Mouse (Mus musculus) gastrocnemius, postnatal 25 days (tissue): Measurements from ENCODE around the gene Ifrd1. TPM values are rescaled to one million over a fixed set of nuclear protein-coding genes. Genes with fewer than 3 reads are reported as not detected.
"Not testable (repeated sequence)": the region's sequence is repeated elsewhere in the genome, so short reads cannot be mapped to it uniquely, and the experiment has no call there.

Source experiments
- DNase-seq: peaks from one replicate; pipeline ENCODE4 v3.0.0; 2022
- long read RNA-seq, 2 experiments: library from polyadenylated mRNA; stranded (forward); transcript quantifications; one replicate each; pipeline ENCODE4 v2.0.0; 2021
- total RNA-seq, 2 experiments: library from RNA; stranded (reverse); gene quantifications; 1 replicate in 1 of 2; 2 replicates in 1 of 2; pipeline ENCODE4 v1.2.3; 2021

Gene Ifrd1
- total RNA-seq: 100 to 1,000 TPM in 1 of 2 experiments, 10 to 100 TPM in 1; 67.1 to 121 TPM
- long read RNA-seq, experiment 1, transcript Ifrd1-201 (12 exons, 3,378 nt): major isoform, 39 of 52 reads
- long read RNA-seq, experiment 1, partial matches to known transcripts: 6 of 52 reads
- long read RNA-seq, experiment 1, other reads (novel, unspliced or antisense): 6 of 52 reads
- long read RNA-seq, experiment 2, transcript Ifrd1-201 (12 exons, 3,378 nt): major isoform, 51 of 56 reads
- long read RNA-seq, experiment 2, partial matches to known transcripts: 1 of 56 reads
- long read RNA-seq, experiment 2, other reads (novel, unspliced or antisense): 3 of 56 reads

GRCm38 (mm10) chr12:40248454-40249180 is at the start of gene Ifrd1:
Gene Ifrd1, minus strand, starts transcription at chr12:40248504.
- no peak for DNase-seq

GRCm38 (mm10) chr12:40286539-40286938 is 38.2 kb upstream of the Ifrd1 start:
- DNase-seq: no peak

DNA sequence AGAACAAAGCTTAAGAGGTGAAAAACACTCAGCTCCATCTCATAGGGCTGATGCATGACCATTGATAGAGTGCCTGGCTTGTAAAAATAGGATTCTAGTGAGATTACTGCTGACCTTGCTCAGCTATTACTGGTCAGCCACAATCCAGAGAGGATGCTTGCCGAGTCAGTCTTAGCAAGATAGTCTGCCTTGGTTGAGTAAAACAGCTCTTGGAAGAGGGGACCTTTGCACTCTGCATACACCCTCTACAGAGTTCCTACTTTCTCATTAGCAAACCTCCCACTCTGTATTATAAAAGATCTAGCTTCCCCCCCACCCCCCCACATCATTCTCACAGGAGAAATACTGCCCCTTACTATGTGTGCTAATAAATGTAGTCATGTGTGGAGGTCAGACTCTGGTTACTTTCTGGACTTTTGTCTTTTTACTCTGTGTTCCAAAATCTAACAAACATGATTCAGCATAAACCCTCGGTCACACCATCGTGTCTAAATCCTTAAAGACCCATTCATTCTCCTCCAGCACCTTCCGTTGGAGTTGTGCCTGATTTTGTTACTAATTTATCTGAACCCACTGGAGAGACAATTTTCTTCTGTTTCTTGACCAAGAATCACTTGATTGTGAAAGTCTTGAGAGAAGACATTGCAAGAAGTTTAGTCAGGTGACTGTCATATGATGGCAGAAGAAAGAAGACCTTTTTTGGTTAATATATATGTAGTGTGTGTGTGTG is 32.5 kb upstream of the Ifrd1 start:
- DNase-seq: no peak

DNA sequence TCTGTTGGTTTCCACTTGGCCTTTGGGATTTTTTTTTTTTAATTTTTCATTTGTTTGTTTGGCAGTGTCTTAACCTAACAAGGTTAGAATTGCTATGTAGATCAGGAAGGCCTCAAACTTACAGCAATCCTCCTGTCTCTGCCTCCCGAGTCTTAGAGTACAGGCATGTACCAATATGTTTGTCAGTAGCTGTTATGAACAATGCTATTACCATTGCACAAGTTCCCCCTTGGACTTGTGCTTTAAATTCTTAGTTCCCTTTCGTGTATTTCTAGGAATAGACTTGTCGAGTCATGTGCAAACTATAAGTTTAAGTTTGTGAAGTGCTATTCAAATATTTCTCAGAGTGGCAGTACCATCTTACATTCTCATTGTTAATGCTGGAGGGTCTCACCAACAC is 29.3 kb upstream of the Ifrd1 start:
- no peak for DNase-seq

GRCm38 (mm10) chr12:40274931-40275330 is 26.6 kb upstream of the Ifrd1 start:
- DNase-seq: no peak

DNA sequence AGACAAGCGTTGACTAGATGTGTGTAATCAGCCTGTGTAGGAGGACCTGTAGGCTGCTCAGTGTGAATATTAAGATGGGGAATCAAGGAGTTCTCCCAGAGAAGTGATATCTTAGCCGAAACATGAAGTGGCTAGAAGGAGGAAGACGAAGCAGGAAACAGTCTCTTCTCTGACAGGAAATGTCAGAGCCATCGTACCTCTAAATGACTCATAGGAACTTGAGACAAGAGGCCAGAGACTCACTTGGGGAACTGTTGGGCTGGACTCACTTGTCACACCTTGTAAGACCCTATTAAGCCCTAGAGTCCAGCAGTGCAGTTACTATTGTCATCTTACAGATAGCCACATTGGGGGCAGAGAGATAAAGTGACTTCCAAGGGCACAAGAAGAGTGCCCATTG is 25.0 kb upstream of the Ifrd1 start:
- DNase-seq: no peak

GRCm38 (mm10) chr12:40272710-40273109 is 24.4 kb upstream of the Ifrd1 start:
- no peak for DNase-seq

- DNase-seq: no peak
Observed at GRCm38 (mm10) chr12:40268313-40268712, 20.0 kb upstream of the Ifrd1 start.

DNA sequence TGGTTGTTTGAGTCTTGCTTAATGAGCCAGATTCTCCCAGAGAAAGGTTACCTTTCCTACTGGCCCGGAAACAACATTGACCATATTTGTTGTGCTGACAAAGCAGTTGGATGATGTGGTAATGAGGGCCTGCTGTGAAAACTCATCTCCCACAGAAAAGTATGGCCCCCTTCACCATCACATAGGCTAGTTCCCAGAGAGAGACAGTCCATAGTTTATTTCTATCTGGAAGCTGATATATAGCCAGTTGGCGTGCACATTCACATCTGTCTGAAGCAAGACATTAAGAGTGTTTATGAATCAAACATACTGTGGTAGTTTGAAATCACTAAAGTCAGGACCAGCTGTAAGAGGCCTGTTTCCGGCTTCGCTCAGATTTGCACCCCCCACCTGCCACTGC is 15.4 kb upstream of the Ifrd1 start:
- no peak for DNase-seq

- DNase-seq: no peak
Observed at GRCm38 (mm10) chr12:40263006-40263405, 14.7 kb upstream of the Ifrd1 start.

- DNase-seq: no peak
Observed at GRCm38 (mm10) chr12:40258462-40259000, 10.2 kb upstream of the Ifrd1 start.

GRCm38 (mm10) chr12:40257226-40257625 is 8.9 kb upstream of the Ifrd1 start:
- DNase-seq: peak; percentile 50

- no peak for DNase-seq
Observed at GRCm38 (mm10) chr12:40256543-40256942, 8.2 kb upstream of the Ifrd1 start.

- no peak for DNase-seq
Observed at GRCm38 (mm10) chr12:40256033-40256432, 7.7 kb upstream of the Ifrd1 start.

DNA sequence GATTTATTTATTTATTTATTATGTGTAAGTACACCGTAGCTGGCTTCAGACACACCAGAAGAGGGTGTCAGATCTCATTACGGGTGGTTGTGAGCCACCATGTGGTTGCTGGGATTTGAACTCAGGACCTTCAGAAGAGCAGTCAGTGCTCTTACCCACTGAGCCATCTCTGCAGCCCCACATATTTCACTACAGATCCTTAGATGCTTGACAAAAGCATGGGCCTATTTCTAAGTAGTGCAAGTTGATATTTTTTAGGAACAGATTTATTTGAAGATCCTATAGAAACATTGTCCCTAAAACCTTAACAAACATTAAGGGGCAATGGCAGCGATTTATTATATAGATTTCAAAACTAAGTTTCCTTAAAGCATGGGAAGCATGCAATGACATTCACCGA is 7.0 kb upstream of the Ifrd1 start:
- DNase-seq: not testable (repeated sequence)

DNA sequence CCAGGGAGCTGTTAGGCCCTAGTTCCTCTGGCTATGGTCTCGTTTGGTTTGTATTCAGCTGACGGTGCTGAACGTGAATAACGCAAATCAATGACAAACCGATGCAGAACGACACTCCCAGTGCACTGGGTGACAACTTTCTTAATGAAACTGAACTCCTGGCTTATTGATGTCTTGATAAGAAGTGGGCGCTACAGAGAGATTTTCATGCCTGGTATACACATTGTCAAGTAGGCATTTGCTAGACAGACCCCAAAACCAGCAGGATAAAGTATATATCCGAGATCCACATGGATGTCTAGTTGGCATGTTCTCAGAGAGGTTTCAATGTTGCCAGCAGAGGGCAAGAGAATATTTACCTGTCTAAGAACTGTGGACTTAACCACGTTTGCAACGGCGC is 6.4 kb upstream of the Ifrd1 start:
- no peak for DNase-seq

GRCm38 (mm10) chr12:40253241-40253640 is 4.9 kb upstream of the Ifrd1 start:
- DNase-seq: no peak

- DNase-seq: no peak
Observed at GRCm38 (mm10) chr12:40250256-40250655, 2.0 kb upstream of the Ifrd1 start.

GRCm38 (mm10) chr12:40247976-40248375 is 328 bp downstream of the Ifrd1 start:
- no peak for DNase-seq

DNA sequence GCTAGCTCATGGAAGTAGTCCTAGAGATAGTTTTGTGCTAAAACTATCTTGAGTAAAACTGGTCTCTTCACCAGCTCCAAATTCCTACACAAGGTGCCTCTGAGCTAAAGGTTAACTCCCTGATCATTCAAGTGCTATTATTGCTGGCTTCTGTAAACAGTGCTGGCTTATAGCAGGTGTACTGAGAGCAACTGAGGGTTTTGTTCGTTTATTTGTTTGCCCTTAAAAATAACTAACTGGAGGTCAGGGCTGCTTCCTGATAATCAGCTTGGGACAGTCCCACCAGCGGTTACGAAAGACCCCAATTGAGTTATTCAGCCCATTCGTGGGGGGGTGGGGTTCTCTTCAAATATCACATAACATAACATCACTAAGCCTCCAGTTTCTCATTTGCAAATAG is 920 bp downstream of the Ifrd1 start:
- DNase-seq: no peak

DNA sequence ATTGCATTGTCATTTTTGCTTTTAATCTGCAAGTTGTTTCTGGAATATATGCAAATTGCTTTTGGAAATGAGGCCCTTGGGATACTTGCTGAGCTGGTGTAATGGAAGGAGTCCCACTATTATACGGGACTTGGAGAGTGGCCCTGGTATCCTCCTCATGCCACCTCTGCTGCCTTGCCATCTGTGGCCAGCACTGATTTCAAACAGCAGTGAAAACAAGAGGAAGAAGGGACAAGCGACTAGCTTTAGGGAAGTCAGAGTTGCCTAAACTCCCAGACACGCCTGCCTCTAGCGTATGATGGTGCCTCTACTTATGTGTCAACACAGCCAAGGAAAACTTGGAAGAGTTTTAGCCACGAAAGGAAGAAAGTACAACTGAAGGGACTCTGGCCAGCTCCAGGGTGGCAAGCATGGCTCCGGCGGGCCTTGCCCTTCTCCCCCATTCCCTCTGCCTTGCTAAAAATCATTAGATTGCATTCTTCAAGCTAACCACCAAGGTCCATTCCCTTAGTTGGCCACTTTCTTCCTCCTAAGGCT is 2.8 kb downstream of the Ifrd1 start:
- DNase-seq: no peak

GRCm38 (mm10) chr12:40244926-40245325 is 3.4 kb downstream of the Ifrd1 start:
- no peak for DNase-seq

DNA sequence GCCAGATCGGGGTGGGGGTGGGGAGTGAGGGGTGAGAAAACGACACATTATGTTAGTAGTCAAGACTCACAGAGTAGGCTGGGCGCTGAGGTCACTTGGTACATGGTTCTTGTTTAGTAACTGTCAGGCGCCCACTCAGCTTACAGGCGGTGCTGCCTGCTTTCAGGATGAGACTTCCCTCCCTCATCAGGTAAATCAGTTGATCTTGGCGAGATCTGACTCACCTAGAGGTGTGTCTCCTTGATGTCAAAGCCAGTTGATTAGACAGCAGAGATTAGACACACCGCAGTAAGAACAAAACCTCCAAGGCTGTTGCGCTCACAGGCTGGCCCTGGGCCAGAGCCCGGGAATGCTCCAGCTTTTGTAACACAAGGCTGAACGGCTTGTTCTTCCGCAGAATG is 4.5 kb downstream of the Ifrd1 start:
- DNase-seq: peak; percentile 25
